Mouse (Mus musculus) heart, postnatal 10 days (tissue): ENCODE measurements at regions not wholly inside any gene's neighbourhood (a gene's known extent, or its start where the extent isn't known, plus 50 kb on each side); places are given as distances from the start of the nearest gene placed in this dataset.

Source experiments
- DNase-seq, 2 experiments: peaks; one replicate each; pipeline ENCODE4 v3.0.0; 2021
- intact Hi-C: fragments of 180-260 bp; cut with DNase I; formaldehyde crosslinking; loops from one replicate; pipeline ENCODE4 v1.15.1; 2025

- DNase-seq = no peak
- intact Hi-C loops = no loop called here
These were observed 51.5 kb downstream of the Aym1 start for GRCm38 (mm10) chr5:113408588-113408987.

DNA sequence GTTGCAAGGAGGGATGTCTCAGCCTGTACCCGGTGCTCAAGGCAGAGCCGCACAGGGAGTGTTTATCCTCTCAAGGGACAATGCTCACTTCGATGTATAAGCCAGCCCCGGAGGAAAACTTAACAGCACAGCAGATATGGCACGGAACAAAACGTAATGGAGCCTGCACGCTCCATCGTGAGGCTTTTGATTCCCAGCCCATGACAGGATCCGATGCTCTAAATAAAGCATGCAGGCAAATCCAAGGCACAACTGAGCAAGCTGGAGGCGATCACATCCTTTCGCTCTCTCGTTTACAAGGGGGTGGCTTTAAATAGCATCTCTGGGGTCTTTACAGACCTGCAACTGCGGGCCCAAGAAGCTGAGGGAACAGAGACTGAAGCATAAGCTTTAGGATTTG, 53.9 kb downstream of the Aym1 start:
- intact Hi-C loops = no loop called here
- no peak for DNase-seq

DNA sequence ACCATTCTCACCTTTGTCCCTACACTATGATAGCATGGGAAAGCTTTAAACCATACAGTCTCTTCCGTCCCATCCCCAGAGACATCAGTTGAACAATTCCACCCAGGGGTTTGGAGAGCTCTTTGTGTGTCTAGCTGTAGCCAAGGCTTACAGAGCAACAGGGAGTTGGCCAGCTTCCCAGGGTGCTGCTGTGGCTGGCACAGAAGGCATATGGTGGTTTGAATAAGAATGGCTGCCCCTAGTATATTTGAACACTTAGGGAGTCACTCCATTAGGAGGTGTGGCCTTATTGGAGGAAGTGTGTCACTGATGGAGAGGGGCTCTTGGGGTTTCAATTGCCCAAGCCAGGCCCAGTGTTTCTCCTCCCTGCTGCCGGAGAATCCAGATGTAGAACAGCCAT, 57.5 kb downstream of the Aym1 start:
- intact Hi-C loops = no loop called here
- DNase-seq = peak in 1 of 2 experiments; percentile 10

- intact Hi-C loops = no loop called here
- no peak for DNase-seq
These were observed 61.4 kb downstream of the Aym1 start for GRCm38 (mm10) chr5:113418335-113419013.

DNA sequence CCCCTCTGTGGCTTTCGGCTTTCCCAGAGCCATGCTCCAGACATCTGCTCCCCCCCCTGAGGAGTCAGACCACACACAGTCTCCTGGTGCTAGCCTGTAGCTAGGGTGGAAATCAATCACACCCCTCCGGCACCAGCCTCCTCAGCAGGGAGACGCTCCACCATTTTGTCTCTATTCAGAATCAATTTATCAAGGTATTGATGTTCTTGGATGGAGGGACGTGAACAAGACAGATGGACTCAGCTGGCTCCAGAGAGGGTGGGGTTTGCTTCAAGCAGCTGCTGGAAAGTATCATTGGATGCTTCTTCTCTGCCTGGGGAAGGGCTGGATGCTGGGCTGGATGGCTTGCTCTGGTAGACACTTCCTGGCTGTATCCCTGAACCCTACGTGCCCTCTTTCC, 63.5 kb downstream of the Aym1 start:
- intact Hi-C loops = no loop called here
- peak in 1 of 2 experiments; percentile 5 for DNase-seq

DNA sequence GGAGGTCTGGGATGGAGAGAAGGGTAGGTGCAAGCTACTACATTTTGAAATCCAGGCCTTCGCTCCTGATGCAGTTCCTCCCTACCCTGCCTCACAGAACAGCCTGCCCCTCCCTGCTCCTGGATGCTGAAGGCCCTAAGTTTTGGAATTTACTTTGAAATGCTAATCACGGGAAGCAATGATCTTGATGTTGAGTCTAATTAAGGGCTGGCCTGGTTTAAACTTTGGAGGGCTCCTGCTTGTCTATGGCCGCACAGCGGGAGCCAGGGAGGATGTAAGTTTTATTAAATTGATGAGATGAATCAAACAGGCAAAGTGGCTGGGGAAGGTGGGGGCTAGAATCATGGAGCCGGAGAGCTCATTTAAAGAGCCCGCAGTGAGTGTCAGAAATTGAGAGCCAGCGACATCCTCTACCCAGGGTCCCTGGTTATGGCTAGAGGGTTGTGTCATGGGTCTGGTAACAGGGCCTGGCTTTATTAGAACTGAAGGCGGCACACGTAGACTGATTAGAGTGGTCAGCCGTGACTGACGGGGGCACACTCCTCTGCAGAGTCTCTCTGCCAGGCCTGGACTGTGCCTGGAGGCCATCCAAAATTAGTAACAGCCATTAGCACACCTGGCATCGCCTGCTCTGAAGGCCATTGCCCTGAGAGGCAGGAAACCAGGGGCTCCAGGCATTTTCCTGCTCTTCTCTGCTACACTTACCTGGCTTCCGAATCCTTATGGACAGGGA, 65.1 kb downstream of the Aym1 start:
- intact Hi-C loops = no loop called here
- DNase-seq = no peak

DNA sequence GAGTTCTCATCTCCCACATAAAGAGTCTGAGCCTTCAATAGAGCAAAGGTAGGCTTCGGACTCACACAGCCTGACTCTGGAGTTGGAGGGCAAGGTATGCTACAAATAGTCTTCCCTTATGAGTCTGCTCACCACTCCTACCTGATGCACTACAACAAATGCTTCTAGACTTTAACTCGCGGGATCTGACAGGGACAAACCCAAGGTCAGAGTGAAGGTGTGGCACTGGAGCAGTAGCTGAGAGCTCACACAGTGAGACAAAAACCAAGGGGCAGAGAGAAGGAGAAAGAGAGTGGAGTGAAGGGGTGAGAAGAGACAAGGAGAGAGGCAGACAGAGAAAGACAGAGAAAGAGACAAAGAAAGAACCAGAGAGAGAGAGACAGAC, 65.6 kb downstream of the Aym1 start:
- intact Hi-C loops = no loop called here
- no peak for DNase-seq

DNA sequence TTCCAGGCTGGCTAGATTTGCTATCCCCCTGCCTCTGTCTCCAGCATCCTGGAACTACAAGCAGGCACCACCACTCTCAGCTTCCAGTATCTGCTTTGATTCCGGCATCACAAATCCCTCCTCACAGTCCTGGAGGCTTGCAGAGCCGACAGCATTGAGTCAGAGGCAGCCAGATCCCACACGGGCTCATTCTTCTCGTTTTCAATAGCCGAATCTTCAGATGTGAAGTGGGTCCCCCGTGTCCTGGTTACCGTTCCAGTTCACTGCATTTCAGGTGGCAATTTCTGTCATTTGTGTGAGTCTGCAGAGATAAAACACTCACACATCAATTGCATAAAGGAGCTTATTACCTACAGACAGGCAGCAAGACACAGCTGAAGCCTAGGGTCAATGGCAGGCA, 62.4 kb upstream of the Wscd2 start:
- intact Hi-C loops = no loop called here

DNA sequence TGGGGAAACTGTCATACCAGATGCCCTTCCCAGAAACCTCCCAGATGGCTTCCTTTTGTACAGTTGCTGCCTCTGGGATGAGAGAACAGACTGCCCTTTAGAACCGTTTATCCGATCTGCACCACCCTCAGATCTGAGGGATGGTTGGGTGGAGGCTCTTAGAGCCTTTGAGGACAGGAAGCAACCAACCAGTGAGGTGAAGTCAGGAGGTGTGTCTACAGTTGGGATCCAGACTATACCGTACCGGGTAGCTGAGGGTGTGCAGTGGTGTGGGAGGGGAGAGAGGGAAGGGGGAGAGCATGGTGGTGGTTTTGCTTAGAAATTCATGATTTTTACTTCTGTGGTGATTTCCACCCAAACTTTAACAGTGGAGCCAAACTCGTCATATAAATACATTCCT, 58.8 kb upstream of the Wscd2 start:
- intact Hi-C loops = no loop called here

More for the DNA sequence above, 62.4 kb upstream of the Wscd2 start:
- no peak for DNase-seq

DNA sequence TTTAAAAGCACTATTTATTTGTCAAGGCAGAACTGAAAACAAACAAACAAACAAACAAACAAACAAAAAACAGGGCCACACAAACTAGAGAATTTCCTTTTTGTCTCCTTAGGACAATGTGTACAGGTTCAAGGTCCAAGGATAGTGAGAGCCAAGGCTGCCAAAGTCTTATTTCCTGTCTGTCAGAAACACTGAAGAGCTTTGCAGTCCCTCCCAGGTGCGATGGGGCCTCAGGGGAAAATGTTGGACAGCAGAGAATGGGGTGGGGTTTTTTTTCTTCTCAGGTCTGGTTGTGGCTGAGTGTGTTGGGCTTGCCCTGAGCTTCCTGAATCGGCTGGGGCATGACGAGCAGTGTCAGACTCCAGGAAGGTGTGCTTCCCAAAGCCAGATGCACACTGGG, 53.1 kb upstream of the Wscd2 start:
- no peak for DNase-seq
- intact Hi-C loops = no loop called here

More for the DNA sequence above, 58.8 kb upstream of the Wscd2 start:
- DNase-seq = no peak
